Mouse (Mus musculus) layer of hippocampus, adult 8-10 months (tissue): ENCODE measurements around the gene Emc10. TPM values are rescaled to one million over a fixed set of nuclear protein-coding genes. Genes with fewer than 3 reads are reported as not detected.

Experiments used
- microRNA-seq, 2 experiments: library from miRNA; unstranded; fragments of <30 nt; microRNA quantifications; one replicate each; pipeline ENCODE4 v1.2.0; 2022
- total RNA-seq, 4 experiments: library from RNA; stranded (reverse); gene quantifications; 2 replicates each; pipeline ENCODE4 v1.2.4; 2022

Gene Emc10
- total RNA-seq, 4 experiments from 2014 or later = 201 to 225 (median 215) TPM

Small RNA genes lying within 50 kb of the gene (microRNA-seq; reads per million reads assigned to microRNA genes)
- gene Mir7052 (14.7 to 20.0 reads per million in 2 experiments), gene Mir7053 (0 to 1.9 reads per million in 2 experiments)

Other genes with a start within 250 kb of the Emc10 start
- gene 1700028J19Rik, start 249.8 kb downstream of the Emc10 start, total RNA-seq = 1 to 10 TPM; 1.3 to 2.4 (median 1.7) TPM
- gene 2410002F23Rik, start 249.8 kb downstream of the Emc10 start, total RNA-seq = 10 to 100 TPM; 76.7 to 94.0 (median 85.5) TPM
- not detected for gene Acp4, start 239.2 kb downstream of the Emc10 start, total RNA-seq
- not detected for gene Gm15517, start 235.1 kb downstream of the Emc10 start, total RNA-seq
- 1 to 10 TPM; 3.6 to 4.2 (median 3.6) TPM for gene Clec11a, start 189.6 kb downstream of the Emc10 start, total RNA-seq
- 100 to 1,000 TPM; 568 to 623 (median 583) TPM for gene Shank1, start 186.3 kb downstream of the Emc10 start, total RNA-seq
- gene Syt3, start 112.4 kb downstream of the Emc10 start, total RNA-seq = 10 to 100 TPM; 82.9 to 94.7 (median 87.0) TPM
- gene 1700008O03Rik, start 110.7 kb downstream of the Emc10 start, total RNA-seq = 1 to 10 TPM; 2.2 to 4.3 (median 2.8) TPM
- gene Lrrc4b, start 67.5 kb downstream of the Emc10 start, total RNA-seq = 100 to 1,000 TPM; 278 to 302 (median 291) TPM
- 10 to 100 TPM; 11.1 to 13.6 (median 12.4) TPM for gene Aspdh, start 31.1 kb downstream of the Emc10 start, total RNA-seq
- 100 to 1,000 TPM in 2 of 4 experiments, 10 to 100 TPM in 2; 97.1 to 114 (median 103) TPM for gene Josd2, start 28.5 kb downstream of the Emc10 start, total RNA-seq
- 10 to 100 TPM; 15.5 to 21.6 (median 19.0) TPM for gene Fam71e1, start 52 bp upstream of the Emc10 start, total RNA-seq
- gene Mybpc2, start 28.1 kb upstream of the Emc10 start, total RNA-seq = under 1 TPM in 3 of 4 experiments, not detected in 1; 0.10 to 0.57 (median 0.14) TPM
- gene Spib, start 35.5 kb upstream of the Emc10 start, total RNA-seq = under 1 TPM in 1 of 4 experiments, not detected in 3; 0.16 TPM
- 10 to 100 TPM in 2 of 4 experiments, 1 to 10 TPM in 2; 8.2 to 11.5 (median 10.2) TPM for gene Pold1, start 52.3 kb upstream of the Emc10 start, total RNA-seq
- 10 to 100 TPM; 57.2 to 67.9 (median 61.1) TPM for gene Nr1h2, start 57.4 kb upstream of the Emc10 start, total RNA-seq
- gene Napsa, start 75.9 kb upstream of the Emc10 start, total RNA-seq = under 1 TPM in 1 of 4 experiments, not detected in 3; 0.65 TPM
- gene Kcnc3, start 94.1 kb upstream of the Emc10 start, total RNA-seq = 100 to 1,000 TPM; 133 to 157 (median 145) TPM
- 10 to 100 TPM; 26.6 to 36.6 (median 32.8) TPM for gene Myh14, start 174.3 kb upstream of the Emc10 start, total RNA-seq
- not detected for gene Izumo2, start 212.2 kb upstream of the Emc10 start, total RNA-seq